Mouse (Mus musculus) liver, embryonic 14.5 days (tissue): ENCODE data around the gene Hoxb2. TPM values are rescaled to one million over a fixed set of nuclear protein-coding genes. Genes with fewer than 3 reads are reported as not detected.
A peak's percentile ranks its signal among the peaks of the same experiment; 100 is the strongest.

ENCODE experiments used
- ATAC-seq: fragments of 200-750 bp; cut with Nextera tagmentation; 2 replicates; pipeline ENCODE4 v1.8.0; 2017; ENCODE audit warnings: moderate number of reproducible peaks, mild to moderate bottlenecking, moderate library complexity; ENCODE audit not compliant: insufficient read depth
- DNase-seq, 3 experiments: peaks; one replicate each; pipeline ENCODE4 v3.0.0-alpha.2; 2012 to 2013; ENCODE audit warnings: low read depth in 3 of 3, low spot score in 3 of 3
- H3K27ac ChIP-seq: fragments of 300-500 bp; sonication (generic); 2 replicates; pipeline ENCODE4 v1.5.1; 2014; ENCODE audit warnings: moderate library complexity, mild to moderate bottlenecking, control low read depth, inconsistent platforms
- H3K27me3 ChIP-seq: fragments of 300-500 bp; sonication (generic); 2 replicates; pipeline ENCODE4 v1.6.1; 2014; ENCODE audit warnings: mild to moderate bottlenecking, low read length, moderate library complexity; ENCODE audit not compliant: control insufficient read depth, insufficient read depth
- H3K36me3 ChIP-seq: fragments of 300-500 bp; sonication (generic); replicated peaks from 2 replicates; pipeline ENCODE4 v1.6.1; 2014; ENCODE audit warnings: low read depth; ENCODE audit not compliant: control insufficient read depth, insufficient read depth
- H3K4me1 ChIP-seq, 2 experiments: fragments of 200-500 bp in 1 of 2; fragments of 300-500 bp in 1 of 2; sonication (generic) in 1 of 2; replicated peaks; 2 replicates each; pipeline ENCODE4 v1.6.1; 2012 to 2014; ENCODE audit warnings: antibody characterized with exemption in 1 of 2, inconsistent platforms in 1 of 2, low read length in 1 of 2; ENCODE audit not compliant: control insufficient read depth in 2 of 2, insufficient read depth in 2 of 2
- H3K4me2 ChIP-seq: fragments of 300-500 bp; sonication (generic); 2 replicates; pipeline ENCODE4 v1.6.1; 2014; ENCODE audit warnings: low read depth, mild to moderate bottlenecking, control low read depth, moderate library complexity
- H3K4me3 ChIP-seq, 2 experiments: fragments of 200-500 bp in 1 of 2; fragments of 300-500 bp in 1 of 2; sonication (generic) in 1 of 2; 2 replicates each; pipeline ENCODE4 v1.5.1; 2012 to 2014; ENCODE audit warnings: low read depth in 2 of 2, low read length in 2 of 2, mild to moderate bottlenecking in 2 of 2, control low read depth in 1 of 2, inconsistent platforms in 1 of 2, moderate library complexity in 1 of 2; ENCODE audit not compliant: insufficient read depth in 1 of 2
- H3K9ac ChIP-seq: fragments of 300-500 bp; sonication (generic); replicated peaks from 2 replicates; pipeline ENCODE4 v1.6.1; 2014; ENCODE audit warnings: mild to moderate bottlenecking, control low read depth, moderate library complexity
- H3K9me3 ChIP-seq: fragments of 300-500 bp; sonication (generic); 2 replicates; pipeline ENCODE4 v1.6.1; 2016; ENCODE audit warnings: low read length, mixed read lengths; ENCODE audit not compliant: control insufficient read depth
- CTCF ChIP-seq: IDR thresholded peaks from 2 replicates; pipeline ENCODE4 v1.5.1; 2016; ENCODE audit warnings: antibody characterized with exemption, low read depth, control low read depth
- EP300 ChIP-seq: IDR thresholded peaks from 2 replicates; pipeline ENCODE4 v1.6.1; 2016; ENCODE audit warnings: antibody characterized with exemption, low read depth
- WGBS: fragments of 180-500 bp; shearing (Covaris S2); extraction: QIAGEN DNeasy Blood & Tissue Kit; methylation state at CpG from one replicate; pipeline ENCODE4 v1.1.7; 2014; ENCODE audit not compliant: insufficient replicate concordance; 5-methylcytosine and 5-hydroxymethylcytosine counted together
- polyA plus RNA-seq, 2 experiments: library from polyadenylated mRNA; depleted of rRNA in 1 of 2; stranded (reverse) in 1 of 2; unstranded in 1 of 2; fragments of >200 nt; fragmentation: Nextera tagmentation in 1 of 2; extraction: Ambion mirVana in 1 of 2; gene quantifications; 2 replicates each; pipeline versions ENCODE4 v1.2.1 to v1.2.3; 2012 to 2014

The Hoxb2 gene
- polyA plus RNA-seq, 2 experiments, result 0.51 to 1.1 TPM

- Histone ChIP-seq H3K9ac (no peak overlapping the region), H3K9me3 (no peaks in the 10 kb centered on the region), H3K27ac (no peak overlapping the region), H3K36me3 (no peaks in the 10 kb centered on the region), H3K4me3 (no peak overlapping the region), H3K4me2 (peak overlapping the region; percentile 6; the same call in 1 of the 2 replicates), H3K4me1 (0 out of 4 replicates have a peak, but pooled peaks cover 0 to 3% of the 10 kb centered on the region in 2 experiments), H3K27me3 (peaks cover 91% of the 10 kb centered on the region)
- 7% methylated on average over 48 of the region's 56 CpGs for WGBS
- DNase-seq (no peak), ATAC-seq (no peak)
- TF ChIP-seq CTCF (no peak), EP300 (no peak)
These were observed 5.0 kb upstream of the Hoxb2 start for GRCm38 (mm10) chr11:96345220-96345892.

GRCm38 (mm10) chr11:96345893-96346806 lies 4.2 kb upstream of the Hoxb2 start:
- ATAC-seq, result no peak
- peak overlapping the region; percentile 6; the same call in 1 of the 2 replicates for H3K4me2 ChIP-seq
- 0 out of 4 replicates have a peak, but pooled peaks cover 0 to 3% of the 10 kb centered on the region in 2 experiments for H3K4me1 ChIP-seq
- peaks cover 90% of the 10 kb centered on the region for H3K27me3 ChIP-seq
- no peak for DNase-seq
- H3K9me3 ChIP-seq, result no peaks in the 10 kb centered on the region
- H3K36me3 ChIP-seq, result no peaks in the 10 kb centered on the region
- no peak overlapping the region for H3K9ac ChIP-seq
- H3K4me3 ChIP-seq, result no peak overlapping the region
- WGBS, result 11% methylated on average over 45 of the region's 45 CpGs
- no peak overlapping the region for H3K27ac ChIP-seq
- TF ChIP-seq CTCF (no peak), EP300 (no peak)

GRCm38 (mm10) chr11:96346916-96347520 lies 3.3 kb upstream of the Hoxb2 start:
- H3K36me3 ChIP-seq, result no peaks in the 10 kb centered on the region
- H3K4me2 ChIP-seq, result no peak overlapping the region
- no peak overlapping the region for H3K4me3 ChIP-seq
- H3K9ac ChIP-seq, result no peak overlapping the region
- DNase-seq (no peak), ATAC-seq (no peak)
- 43% methylated on average over 5 of the region's 5 CpGs for WGBS
- no peaks in the 10 kb centered on the region for H3K9me3 ChIP-seq
- peaks cover 90% of the 10 kb centered on the region for H3K27me3 ChIP-seq
- H3K4me1 ChIP-seq, result 0 out of 4 replicates have a peak, but pooled peaks cover 0 to 3% of the 10 kb centered on the region in 2 experiments
- no peak overlapping the region for H3K27ac ChIP-seq
- no peak for TF ChIP-seq CTCF
- no peak for TF ChIP-seq EP300

- H3K9ac ChIP-seq, result no peak overlapping the region
- no peak overlapping the region for H3K4me2 ChIP-seq
- H3K36me3 ChIP-seq, result no peaks in the 10 kb centered on the region
- no peak for ATAC-seq
- no peak overlapping the region for H3K27ac ChIP-seq
- no peaks in the 10 kb centered on the region for H3K9me3 ChIP-seq
- no peak for TF ChIP-seq CTCF
- no peak for TF ChIP-seq EP300
- no peak for DNase-seq
- 31% methylated on average over 4 of the region's 4 CpGs for WGBS
- no peak overlapping the region for H3K4me3 ChIP-seq
- peaks cover 90% of the 10 kb centered on the region for H3K27me3 ChIP-seq
- 0 out of 4 replicates have a peak, but pooled peaks cover 0 to 3% of the 10 kb centered on the region in 2 experiments for H3K4me1 ChIP-seq
These were observed 2.6 kb upstream of the Hoxb2 start for GRCm38 (mm10) chr11:96347717-96348116.
